Mouse (Mus musculus): Measurements from ENCODE around the gene Cacna1i. TPM values are rescaled to one million over a fixed set of nuclear protein-coding genes. Genes with fewer than 3 reads are reported as not detected.

The Cacna1i gene
- total RNA-seq, 2 experiments from 2014 or later: 0.28 to 0.46 TPM

DNA sequence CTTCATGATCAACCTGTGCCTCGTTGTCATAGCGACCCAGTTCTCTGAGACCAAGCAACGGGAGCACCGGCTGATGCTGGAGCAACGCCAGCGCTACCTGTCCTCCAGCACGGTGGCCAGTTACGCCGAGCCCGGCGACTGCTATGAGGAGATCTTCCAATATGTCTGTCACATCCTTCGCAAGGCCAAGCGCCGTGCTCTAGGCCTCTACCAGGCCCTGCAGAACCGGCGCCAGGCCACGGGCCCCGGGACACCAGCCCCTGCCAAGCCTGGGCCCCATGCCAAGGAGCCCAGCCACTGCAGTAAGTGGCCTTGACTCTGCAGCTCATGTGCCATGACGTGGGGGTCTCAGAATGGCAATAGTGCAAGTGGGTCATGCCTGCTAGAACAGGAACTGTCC is 71.8 kb downstream of the Cacna1i start:
- TF ChIP-seq CTCF (IDR thresholded peaks at IDR 0.05): no peak
- Histone ChIP-seq H3K27ac (no peak overlapping the region), H3K4me3 (no peak overlapping the region)
- peak; percentile 58 for DNase-seq
- intact Hi-C loops (cut with DNase I): no loop called here

DNA sequence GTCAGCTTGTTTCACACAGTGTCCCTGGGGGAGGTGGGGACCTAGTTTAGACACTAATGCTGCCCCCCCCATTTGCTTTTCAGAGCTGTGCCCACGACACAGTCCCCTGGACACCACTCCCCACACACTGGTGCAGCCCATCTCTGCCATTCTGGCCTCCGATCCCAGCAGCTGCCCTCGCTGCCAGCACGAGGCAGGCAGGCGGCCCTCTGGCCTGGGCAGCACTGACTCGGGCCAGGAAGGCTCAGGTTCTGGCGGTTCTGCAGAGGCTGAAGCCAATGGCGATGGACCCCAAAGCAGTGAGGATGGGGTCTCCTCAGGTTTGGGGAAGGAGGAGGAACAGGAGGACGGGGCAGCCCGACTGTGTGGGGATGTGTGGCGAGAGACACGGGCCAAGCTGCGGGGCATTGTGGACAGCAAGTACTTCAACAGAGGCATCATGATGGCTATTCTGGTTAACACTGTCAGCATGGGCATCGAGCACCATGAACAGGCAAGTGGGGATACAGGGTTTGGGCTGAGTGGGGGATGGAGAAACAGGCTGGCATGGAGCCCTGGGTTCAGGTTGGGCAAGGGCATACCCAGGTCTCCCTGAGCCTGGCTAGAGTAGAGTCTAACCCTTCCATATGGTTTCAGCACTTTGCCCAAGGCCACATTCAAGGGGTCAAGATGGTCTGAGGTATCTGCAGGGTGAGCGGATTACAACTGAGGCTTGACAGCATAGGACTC is 74.9 kb downstream of the Cacna1i start:
- DNase-seq: no peak
- TF ChIP-seq CTCF (IDR thresholded peaks at IDR 0.05): no peak
- intact Hi-C loops (cut with DNase I): no loop called here

DNA sequence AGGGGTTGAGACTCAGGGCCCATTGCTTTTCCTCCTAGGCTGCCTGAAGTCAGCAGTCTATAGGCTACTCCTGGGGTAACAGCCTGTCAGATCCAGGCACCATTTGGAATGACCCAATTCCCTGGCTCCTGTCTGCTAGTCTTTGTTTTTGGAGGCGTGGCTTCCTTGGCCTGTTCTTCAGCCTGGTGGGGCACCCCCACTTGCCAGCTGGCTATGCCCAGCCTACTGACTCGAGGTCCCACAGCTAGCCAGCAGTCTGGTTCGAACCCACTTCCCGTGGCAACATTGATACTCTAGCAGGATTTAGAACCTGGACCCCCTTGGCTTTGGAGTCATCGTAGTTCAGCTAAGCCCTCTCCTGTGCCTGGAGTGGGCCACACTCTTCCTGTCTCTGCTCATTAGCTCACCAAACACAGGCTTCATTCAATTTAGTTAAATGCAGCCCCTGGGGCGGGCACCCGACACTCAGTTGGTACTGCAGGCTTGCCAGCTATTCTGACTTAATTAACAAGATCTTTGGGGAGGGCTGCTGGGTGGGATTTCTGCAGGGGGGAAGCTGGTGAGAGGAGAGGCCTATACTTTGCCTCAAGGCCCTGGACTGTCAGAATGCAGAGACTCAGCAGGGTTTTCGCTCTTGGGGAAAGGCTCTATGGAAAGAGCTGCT is 75.6 kb downstream of the Cacna1i start:
- Histone ChIP-seq H3K4me3 (no peak overlapping the region), H3K27ac (no peak overlapping the region)
- no peak for TF ChIP-seq CTCF (IDR thresholded peaks at IDR 0.05)
- DNase-seq: no peak
- intact Hi-C loops (cut with DNase I): no loop called here

More for the DNA sequence above, 74.9 kb downstream of the Cacna1i start:
- no peak overlapping the region for H3K4me3 ChIP-seq
- H3K27ac ChIP-seq: no peak overlapping the region

DNA sequence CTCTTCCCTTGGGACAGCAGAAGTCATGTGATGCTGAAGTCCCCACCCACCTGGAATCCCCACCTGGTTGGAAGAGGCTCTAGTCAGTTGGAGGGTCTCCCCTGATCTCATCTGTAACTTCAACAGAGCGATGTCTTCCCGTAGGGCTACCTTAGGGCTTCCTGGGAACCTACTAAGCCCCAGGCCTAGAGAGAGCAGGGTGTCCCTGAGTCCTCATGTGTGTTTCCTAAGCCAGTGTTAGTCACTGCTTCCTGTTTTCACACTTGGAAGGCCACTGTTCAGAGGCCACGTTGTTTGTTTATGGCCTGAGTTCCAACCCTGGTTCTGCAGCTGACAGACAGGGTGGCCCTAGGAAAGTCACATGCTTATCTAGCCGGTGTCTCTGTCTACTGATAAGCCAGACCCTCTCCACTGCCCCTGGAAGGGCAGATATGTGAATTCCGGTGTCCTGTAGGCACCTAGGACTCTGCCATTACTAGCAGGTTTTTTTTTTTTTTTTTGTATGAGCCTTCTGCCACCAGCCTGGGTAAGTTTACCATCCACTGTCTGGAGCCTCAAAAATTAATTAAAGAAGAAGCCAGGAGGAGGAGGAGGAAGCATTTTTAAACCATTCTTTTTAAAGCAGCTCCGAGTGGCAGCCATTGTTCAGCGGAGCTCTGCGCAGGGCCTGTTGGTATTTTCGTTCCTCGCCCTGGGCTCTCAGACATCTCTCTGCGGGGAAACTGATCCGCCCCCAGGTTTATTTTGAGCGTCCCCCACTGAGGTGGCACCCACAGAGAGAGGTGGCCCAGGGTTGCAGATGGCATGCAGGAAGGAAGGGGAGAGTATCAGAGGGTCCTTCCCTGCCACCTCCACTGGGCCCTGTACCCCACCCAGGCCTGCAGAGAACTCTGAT is 77.0 kb downstream of the Cacna1i start:
- DNase-seq: no peak
- no peak for TF ChIP-seq CTCF (IDR thresholded peaks at IDR 0.05)
- intact Hi-C loops (cut with DNase I): no loop called here
- H3K27ac ChIP-seq: no peak overlapping the region
- H3K4me3 ChIP-seq: no peak overlapping the region

DNA sequence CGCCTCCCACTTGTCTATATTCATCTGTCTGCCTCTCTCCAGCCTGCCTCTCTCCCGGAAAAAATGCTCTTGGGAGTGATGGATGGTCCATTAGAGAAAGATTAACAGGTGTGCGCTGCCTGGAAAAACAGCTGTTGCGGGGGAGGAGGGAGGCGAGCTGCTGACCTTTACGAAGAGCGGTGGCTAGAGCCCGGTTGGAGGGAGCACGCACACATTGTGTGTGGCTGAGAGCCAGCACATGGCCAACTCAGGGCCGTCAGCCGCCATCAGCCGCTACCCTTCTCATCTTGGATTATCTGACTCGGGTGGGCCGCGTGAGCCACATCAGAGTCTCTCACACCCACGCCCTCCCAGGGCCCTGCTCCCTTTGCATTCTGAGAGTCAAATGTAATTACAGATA is 79.9 kb downstream of the Cacna1i start:
- Histone ChIP-seq H3K4me3 (no peak overlapping the region), H3K27ac (no peak overlapping the region)
- TF ChIP-seq CTCF (IDR thresholded peaks at IDR 0.05): no peak
- DNase-seq: peak; percentile 53
- intact Hi-C loops (cut with DNase I): no loop called here

DNA sequence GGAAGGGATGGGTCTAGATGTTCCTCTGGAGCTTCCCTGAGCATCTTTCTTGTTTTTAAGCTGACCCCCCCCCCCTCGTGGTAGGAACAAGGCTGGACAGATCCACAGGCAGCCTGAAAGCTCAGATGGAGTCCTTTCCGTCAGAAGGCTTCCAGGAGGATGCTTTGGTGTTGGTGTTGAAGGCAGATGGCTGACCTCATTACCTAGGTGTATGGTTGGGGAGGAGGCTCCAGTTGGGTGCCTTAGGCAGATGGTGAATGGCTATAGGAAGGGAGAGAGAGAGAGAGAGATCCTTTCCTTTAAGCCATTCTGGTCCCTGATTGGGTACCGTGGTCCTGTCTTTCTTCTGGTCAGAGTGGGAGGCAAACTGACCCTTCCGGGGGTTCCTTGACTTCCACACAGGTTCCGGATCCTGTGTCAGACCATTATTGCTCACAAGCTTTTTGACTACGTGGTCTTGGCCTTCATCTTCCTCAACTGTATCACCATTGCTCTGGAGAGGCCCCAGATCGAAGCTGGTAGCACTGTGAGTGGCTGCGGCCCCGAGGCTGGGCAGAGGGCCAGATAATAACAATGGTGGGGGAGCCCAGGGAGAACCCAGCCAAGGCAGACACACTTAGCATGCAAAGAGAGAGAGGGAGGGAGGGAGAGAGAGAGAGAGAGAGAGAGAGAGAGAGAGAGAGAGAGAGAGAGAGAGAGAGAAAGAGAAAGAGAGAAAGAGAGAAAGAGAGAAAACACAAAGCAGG is 86.4 kb downstream of the Cacna1i start:
- Histone ChIP-seq H3K27ac (no peak overlapping the region), H3K4me3 (no peak overlapping the region)
- DNase-seq: no peak
- no peak for TF ChIP-seq CTCF (IDR thresholded peaks at IDR 0.05)
- intact Hi-C loops (cut with DNase I): no loop called here

DNA sequence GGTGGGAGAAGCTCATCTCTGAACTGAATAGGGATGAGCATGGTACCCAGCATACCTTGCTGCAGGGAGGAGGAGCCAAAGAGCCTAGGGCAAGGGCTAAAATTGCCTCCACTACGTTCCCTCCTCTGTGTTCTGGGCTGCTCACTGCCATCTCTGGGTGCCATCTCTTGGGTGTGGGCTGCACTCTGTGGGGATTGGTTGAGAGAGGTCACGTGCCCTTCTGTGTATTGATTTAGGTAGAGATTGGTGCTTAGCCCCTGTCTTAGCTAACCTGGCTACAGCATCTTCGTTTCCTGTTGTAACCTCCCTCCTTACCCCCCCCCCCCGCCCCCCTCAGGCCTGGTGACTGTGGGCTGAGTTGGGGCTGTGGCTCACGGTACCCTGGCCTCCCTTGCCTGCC is 87.8 kb downstream of the Cacna1i start:
- intact Hi-C loops (cut with DNase I): no loop called here
- no peak for TF ChIP-seq CTCF (IDR thresholded peaks at IDR 0.05)
- no peak overlapping the region for H3K27ac ChIP-seq
- no peak overlapping the region for H3K4me3 ChIP-seq
- no peak for DNase-seq

DNA sequence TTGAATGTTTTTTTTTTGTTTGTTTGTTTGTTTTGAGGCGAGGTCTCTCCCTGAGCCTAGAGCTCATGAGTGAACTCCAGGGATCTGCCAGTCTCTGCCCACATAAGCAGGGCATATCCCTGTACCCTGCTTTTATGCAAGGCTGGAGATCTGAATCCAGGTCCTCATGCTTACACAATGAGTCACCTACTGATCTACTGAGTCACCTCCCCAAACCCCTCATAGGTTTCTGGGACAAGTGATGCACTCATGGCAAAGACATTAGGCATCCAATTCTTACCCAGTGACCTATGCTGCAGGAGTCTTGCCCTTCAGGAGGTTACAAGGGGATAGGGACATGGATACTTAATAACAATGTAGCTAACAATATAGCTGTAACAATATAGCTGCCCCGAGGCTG is 100.1 kb downstream of the Cacna1i start:
- no peak for DNase-seq
- intact Hi-C loops (cut with DNase I): no loop called here
- no peak for TF ChIP-seq CTCF (IDR thresholded peaks at IDR 0.05)
- no peak overlapping the region for H3K27ac ChIP-seq
- no peak overlapping the region for H3K4me3 ChIP-seq

DNA sequence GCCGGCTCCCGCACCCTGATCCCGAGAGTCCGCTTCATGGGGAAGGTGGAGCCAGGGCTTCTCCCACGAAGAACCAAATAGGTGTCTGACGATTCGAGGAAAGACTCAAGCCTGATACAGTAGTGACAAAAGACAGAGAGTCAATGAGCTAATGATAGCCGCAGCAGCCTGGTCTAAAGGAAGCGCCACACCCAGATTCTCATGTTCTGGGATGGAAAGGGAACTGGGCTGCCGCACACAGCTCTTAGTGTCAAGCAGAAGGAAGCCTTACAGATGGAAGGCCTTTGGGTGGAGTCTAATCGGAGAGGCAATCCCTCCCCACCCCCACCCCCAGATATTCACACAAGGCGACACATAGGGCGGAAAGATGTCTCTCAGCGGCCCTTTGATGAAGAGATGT is 104.8 kb downstream of the Cacna1i start:
- H3K27ac ChIP-seq: no peak overlapping the region
- intact Hi-C loops (cut with DNase I): no loop called here
- DNase-seq: no peak
- no peak for TF ChIP-seq CTCF (IDR thresholded peaks at IDR 0.05)
- no peak overlapping the region for H3K4me3 ChIP-seq

DNA sequence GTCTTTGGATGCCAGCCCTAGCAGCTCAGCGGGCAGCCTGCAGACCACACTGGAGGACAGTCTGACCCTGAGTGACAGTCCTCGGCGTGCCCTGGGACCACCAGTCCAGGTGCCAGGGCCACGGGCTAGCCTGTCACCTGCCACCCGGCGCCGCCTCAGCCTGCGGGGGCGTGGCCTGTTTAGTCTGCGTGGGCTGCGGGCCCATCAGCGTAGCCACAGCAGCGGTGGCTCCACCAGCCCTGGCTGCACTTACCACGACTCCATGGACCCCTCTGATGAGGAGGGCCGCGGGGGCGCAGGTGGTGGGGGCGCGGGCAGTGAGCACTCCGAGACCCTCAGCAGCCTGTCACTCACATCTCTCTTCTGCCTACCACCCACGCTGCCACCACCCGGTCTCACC is 108.0 kb downstream of the Cacna1i start:
- TF ChIP-seq CTCF (IDR thresholded peaks at IDR 0.05): no peak
- Histone ChIP-seq H3K4me3 (no peak overlapping the region), H3K27ac (no peak overlapping the region)
- no peak for DNase-seq
- intact Hi-C loops (cut with DNase I): no loop called here

DNA sequence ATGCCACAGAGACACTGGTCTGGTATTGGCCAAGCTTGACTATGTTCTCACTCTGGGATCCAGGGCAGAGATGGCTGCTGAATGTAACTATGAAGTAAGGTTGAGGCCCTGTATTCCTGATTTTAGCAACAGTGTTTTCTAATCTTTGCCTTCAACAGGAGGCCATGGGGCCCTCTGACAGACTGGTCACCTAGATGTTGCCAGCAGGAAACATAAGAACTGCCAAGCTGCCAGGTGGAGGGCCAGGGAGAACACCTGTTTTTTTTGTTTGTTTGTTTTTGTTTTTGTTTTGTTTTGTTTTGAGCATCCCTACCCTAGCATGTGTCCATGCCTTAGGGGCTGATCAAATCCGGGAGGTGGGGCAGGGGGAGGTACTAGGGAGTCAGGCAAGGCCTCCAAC is 112.4 kb downstream of the Cacna1i start:
- Histone ChIP-seq H3K27ac (no peak overlapping the region), H3K4me3 (no peak overlapping the region)
- no peak for DNase-seq
- intact Hi-C loops (cut with DNase I): no loop called here
- TF ChIP-seq CTCF (IDR thresholded peaks at IDR 0.05): no peak

DNA sequence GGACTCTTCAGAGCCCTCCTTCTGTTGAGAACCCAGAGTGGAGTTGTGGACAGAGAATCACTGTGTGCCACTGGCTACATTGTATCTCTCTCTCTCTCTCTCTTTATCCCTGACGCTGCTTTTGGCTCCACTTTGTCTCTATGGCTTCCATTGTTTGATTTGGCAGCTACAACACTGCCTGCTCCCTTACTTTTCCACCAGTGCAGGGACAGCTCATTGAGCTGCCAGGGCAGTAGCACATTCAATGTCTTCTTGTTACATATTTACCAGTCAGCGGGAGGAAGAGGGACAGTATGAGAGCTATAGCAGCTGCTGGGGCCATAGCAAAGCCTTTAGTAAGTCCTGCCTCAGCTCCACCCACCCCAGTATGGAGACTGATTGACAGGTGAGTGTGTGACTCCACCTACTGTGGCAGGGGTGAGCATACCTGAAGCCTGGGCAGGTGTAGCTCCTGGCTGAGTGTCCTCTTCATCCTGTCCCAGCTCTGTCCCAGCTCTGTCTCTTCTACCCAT is 114.4 kb downstream of the Cacna1i start:
- H3K27ac ChIP-seq: no peak overlapping the region
- H3K4me3 ChIP-seq: no peak overlapping the region
- TF ChIP-seq CTCF (IDR thresholded peaks at IDR 0.05): no peak
- no peak for DNase-seq
- intact Hi-C loops (cut with DNase I): no loop called here

Data from gastrocnemius, adult 2 months (tissue).